Mouse (Mus musculus) spleen, adult 2 months (tissue): ENCODE measurements at regions not wholly inside any gene's neighbourhood (a gene's known extent, or its start where the extent isn't known, plus 50 kb on each side); places are given as distances from the start of the nearest gene placed in this dataset.

Experiments
- CTCF ChIP-seq: fragments of 200-500 bp; IDR thresholded peaks from 2 replicates; pipeline ENCODE4 v1.5.1; 2011; ENCODE audit warnings: mild to moderate bottlenecking, inconsistent platforms; ENCODE audit not compliant: insufficient read depth, insufficient read length, insufficient replicate concordance; ENCODE audit errors: extremely low read depth
- POLR2A ChIP-seq: fragments of 200-500 bp; IDR thresholded peaks from 2 replicates; pipeline ENCODE4 v1.6.1; 2011; ENCODE audit warnings: low read depth, low read length, inconsistent platforms

DNA sequence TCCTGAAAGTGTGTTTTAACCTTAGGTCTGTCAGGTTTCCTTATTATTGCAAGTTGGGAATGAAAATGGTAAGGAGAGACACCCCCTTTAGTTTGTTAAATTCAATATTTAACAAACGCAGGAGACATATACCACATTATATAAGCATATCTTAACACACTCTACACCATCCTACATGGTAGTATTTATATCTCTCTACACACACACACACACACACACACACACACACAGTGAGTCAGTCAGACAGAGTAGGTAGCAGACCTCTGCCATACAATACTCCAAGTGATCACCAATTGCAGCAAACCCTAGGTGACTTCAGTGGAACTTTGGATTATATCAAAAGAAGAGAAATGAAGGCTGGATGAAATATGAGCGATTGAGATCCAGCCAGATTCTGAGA, 468.2 kb upstream of the Id2 start:
- no peak for TF ChIP-seq POLR2A
- no peak for TF ChIP-seq CTCF
